Mouse (Mus musculus): ENCODE measurements at regions not wholly inside any gene's neighbourhood (a gene's known extent, or its start where the extent isn't known, plus 50 kb on each side); places are given as distances from the start of the nearest gene placed in this dataset.

- no peaks in the 10 kb centered on the region for H3K4me1 ChIP-seq
- no peaks in the 10 kb centered on the region for H3K36me3 ChIP-seq
- no peaks in the 10 kb centered on the region for H3K27me3 ChIP-seq
- 58% methylated on average over 1 of the region's 1 CpGs for WGBS
- no peak overlapping the region for H3K4me3 ChIP-seq
- no peaks in the 10 kb centered on the region for H3K9me3 ChIP-seq (replicated peaks)
- ATAC-seq (ENCODE audit: low FRiP score), result no peak
- no peak overlapping the region for H3K4me2 ChIP-seq (replicated peaks)
- H3K27ac ChIP-seq, result no peak overlapping the region
- no peak overlapping the region for H3K9ac ChIP-seq
Observed at GRCm38 (mm10) chr9:87784872-87785271, 53.8 kb upstream of the Tbx18 start.

GRCm38 (mm10) chr9:87811746-87812145 lies 80.7 kb upstream of the Tbx18 start:
- Histone ChIP-seq H3K9me3 (replicated peaks) (no peaks in the 10 kb centered on the region), H3K27ac (no peak overlapping the region), H3K27me3 (no peaks in the 10 kb centered on the region), H3K4me2 (replicated peaks) (no peak overlapping the region), H3K9ac (no peak overlapping the region), H3K36me3 (no peaks in the 10 kb centered on the region), H3K4me3 (no peak overlapping the region), H3K4me1 (no peaks in the 10 kb centered on the region)
- 95% methylated on average over 2 of the region's 2 CpGs for WGBS
- ATAC-seq (ENCODE audit: low FRiP score), result no peak

- ATAC-seq (ENCODE audit: low FRiP score), result no peak
- no peak overlapping the region for H3K4me3 ChIP-seq
- H3K36me3 ChIP-seq, result no peaks in the 10 kb centered on the region
- H3K27ac ChIP-seq, result no peak overlapping the region
- H3K4me2 ChIP-seq (replicated peaks), result no peak overlapping the region
- no peaks in the 10 kb centered on the region for H3K27me3 ChIP-seq
- WGBS, result 83% methylated on average over 5 of the region's 5 CpGs
- H3K4me1 ChIP-seq, result no peaks in the 10 kb centered on the region
- H3K9me3 ChIP-seq (replicated peaks), result no peaks in the 10 kb centered on the region
- no peak overlapping the region for H3K9ac ChIP-seq
Observed at GRCm38 (mm10) chr9:87822276-87822675, 91.2 kb upstream of the Tbx18 start.

DNA sequence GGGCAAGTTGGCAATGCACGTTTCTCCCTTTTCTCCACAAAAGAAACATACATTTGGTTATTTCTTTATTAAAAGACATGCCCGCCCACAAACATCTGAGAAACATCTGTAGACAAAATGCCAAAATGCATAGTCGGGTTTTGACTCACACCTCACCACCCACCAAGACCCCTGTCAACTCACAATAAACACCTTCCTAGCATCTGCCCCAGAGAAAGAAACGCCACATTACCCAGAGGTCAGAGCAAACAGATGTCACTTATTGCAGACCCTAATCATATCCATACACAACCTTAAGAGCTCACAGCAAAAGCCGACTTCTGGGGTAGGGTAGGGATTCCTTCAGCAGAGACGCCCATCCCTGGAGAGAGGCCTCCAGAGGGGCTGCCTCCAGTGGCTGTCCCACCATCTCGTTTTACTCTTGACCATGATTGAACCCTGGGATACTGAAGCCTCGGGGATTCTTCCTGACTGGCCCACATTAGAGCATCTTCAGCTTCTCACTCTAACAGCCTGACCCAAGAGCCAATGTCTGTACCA lies 93.7 kb upstream of the Tbx18 start:
- Histone ChIP-seq H3K4me2 (replicated peaks) (no peak overlapping the region), H3K27me3 (no peaks in the 10 kb centered on the region), H3K4me3 (no peak overlapping the region), H3K9me3 (replicated peaks) (no peaks in the 10 kb centered on the region), H3K27ac (no peak overlapping the region), H3K36me3 (no peaks in the 10 kb centered on the region), H3K4me1 (no peaks in the 10 kb centered on the region), H3K9ac (no peak overlapping the region)
- no peak for ATAC-seq (ENCODE audit: low FRiP score)
- WGBS, result 68% methylated on average over 8 of the region's 8 CpGs

GRCm38 (mm10) chr9:87843898-87844297 lies 112.8 kb upstream of the Tbx18 start:
- no peak overlapping the region for H3K9ac ChIP-seq
- no peak overlapping the region for H3K27ac ChIP-seq
- H3K36me3 ChIP-seq, result no peaks in the 10 kb centered on the region
- ATAC-seq (ENCODE audit: low FRiP score), result no peak
- no peak overlapping the region for H3K4me2 ChIP-seq (replicated peaks)
- H3K4me1 ChIP-seq, result no peaks in the 10 kb centered on the region
- no peaks in the 10 kb centered on the region for H3K27me3 ChIP-seq
- no peak overlapping the region for H3K4me3 ChIP-seq
- WGBS, result 70% methylated on average over 6 of the region's 6 CpGs
- H3K9me3 ChIP-seq (replicated peaks), result no peaks in the 10 kb centered on the region

DNA sequence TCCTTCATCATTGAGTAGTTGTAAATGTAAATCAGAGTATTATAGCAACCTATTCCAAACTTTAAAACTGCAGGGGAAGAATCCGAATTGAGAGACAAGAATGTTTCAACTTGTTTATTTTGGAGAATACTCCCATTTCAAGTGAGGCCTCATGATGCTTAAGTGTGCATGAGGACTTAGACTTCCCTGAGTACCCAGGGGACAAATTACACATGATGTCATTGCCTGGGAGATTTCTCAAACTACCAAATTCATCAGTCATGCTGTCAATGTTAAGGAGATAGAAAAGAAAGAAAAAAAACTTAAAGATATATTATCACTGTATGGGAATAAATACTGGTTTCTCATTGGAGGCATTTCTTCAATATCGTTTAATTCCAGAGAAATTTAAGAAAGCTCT lies 113.4 kb upstream of the Tbx18 start:
- no peaks in the 10 kb centered on the region for H3K36me3 ChIP-seq
- H3K4me3 ChIP-seq, result no peak overlapping the region
- ATAC-seq (ENCODE audit: low FRiP score), result no peak
- no peak overlapping the region for H3K9ac ChIP-seq
- WGBS, result 87% methylated on average over 2 of the region's 2 CpGs
- H3K9me3 ChIP-seq (replicated peaks), result no peaks in the 10 kb centered on the region
- no peak overlapping the region for H3K27ac ChIP-seq
- no peaks in the 10 kb centered on the region for H3K27me3 ChIP-seq
- H3K4me2 ChIP-seq (replicated peaks), result no peak overlapping the region
- no peaks in the 10 kb centered on the region for H3K4me1 ChIP-seq

GRCm38 (mm10) chr9:87848882-87849281 lies 117.8 kb upstream of the Tbx18 start:
- Histone ChIP-seq H3K4me3 (no peak overlapping the region), H3K4me2 (replicated peaks) (no peak overlapping the region), H3K9me3 (replicated peaks) (no peaks in the 10 kb centered on the region), H3K4me1 (no peaks in the 10 kb centered on the region), H3K27ac (no peak overlapping the region), H3K27me3 (no peaks in the 10 kb centered on the region), H3K36me3 (no peaks in the 10 kb centered on the region), H3K9ac (no peak overlapping the region)
- ATAC-seq (ENCODE audit: low FRiP score), result no peak
- 76% methylated on average over 5 of the region's 5 CpGs for WGBS

DNA sequence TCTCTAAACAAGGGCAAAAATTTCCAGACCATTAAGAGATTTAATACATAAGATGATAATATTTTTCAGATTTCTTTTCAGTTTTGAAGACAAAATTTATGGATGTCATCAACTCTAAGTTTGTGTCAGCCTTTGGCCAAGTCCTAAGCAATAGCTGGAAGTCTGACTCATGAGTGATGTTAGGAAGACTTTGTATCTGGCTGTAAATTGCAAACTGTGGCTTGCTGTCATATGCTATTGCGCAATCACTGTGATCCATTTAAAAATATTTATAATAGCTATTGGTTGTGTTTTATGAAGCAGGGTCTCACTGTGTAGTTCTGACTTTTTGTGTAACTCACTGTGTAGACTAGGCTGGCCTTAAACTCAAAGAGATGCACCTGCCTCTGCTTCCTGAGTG lies 119.1 kb upstream of the Tbx18 start:
- ATAC-seq (ENCODE audit: low FRiP score), result no peak
- Histone ChIP-seq H3K4me2 (replicated peaks) (no peak overlapping the region), H3K9ac (no peak overlapping the region), H3K4me3 (no peak overlapping the region), H3K9me3 (replicated peaks) (no peaks in the 10 kb centered on the region), H3K4me1 (no peaks in the 10 kb centered on the region), H3K27ac (no peak overlapping the region), H3K36me3 (no peaks in the 10 kb centered on the region), H3K27me3 (no peaks in the 10 kb centered on the region)
- 97% methylated on average over 1 of the region's 1 CpGs for WGBS

DNA sequence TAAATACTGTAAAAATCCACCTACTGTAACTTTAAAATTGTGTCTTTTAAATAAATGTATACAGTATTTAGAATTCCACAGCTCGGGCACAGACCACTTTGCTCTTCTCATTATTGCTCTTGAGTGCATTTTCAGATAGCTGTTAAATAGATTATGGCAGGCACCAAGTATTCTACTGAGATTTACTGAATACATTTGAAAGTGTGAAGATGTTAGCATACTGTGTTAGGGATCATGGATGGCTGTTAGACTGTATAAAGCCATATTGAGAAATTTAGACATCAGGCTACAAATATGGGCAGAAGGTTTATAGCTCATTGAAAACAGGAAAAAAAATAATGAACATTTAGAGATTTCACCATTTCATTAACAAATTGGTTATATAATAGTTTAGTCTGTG lies 130.5 kb upstream of the Tbx18 start:
- H3K4me1 ChIP-seq, result no peaks in the 10 kb centered on the region
- no peak overlapping the region for H3K27ac ChIP-seq
- no peak overlapping the region for H3K4me3 ChIP-seq
- ATAC-seq (ENCODE audit: low FRiP score), result no peak
- 79% methylated on average over 1 of the region's 1 CpGs for WGBS
- H3K9me3 ChIP-seq (replicated peaks), result no peaks in the 10 kb centered on the region
- H3K4me2 ChIP-seq (replicated peaks), result no peak overlapping the region
- H3K36me3 ChIP-seq, result no peaks in the 10 kb centered on the region
- H3K27me3 ChIP-seq, result no peaks in the 10 kb centered on the region
- no peak overlapping the region for H3K9ac ChIP-seq

- Histone ChIP-seq H3K4me3 (no peak overlapping the region), H3K9ac (no peak overlapping the region), H3K36me3 (no peaks in the 10 kb centered on the region), H3K27me3 (no peaks in the 10 kb centered on the region), H3K4me2 (replicated peaks) (no peak overlapping the region), H3K9me3 (replicated peaks) (no peaks in the 10 kb centered on the region), H3K27ac (no peak overlapping the region), H3K4me1 (no peaks in the 10 kb centered on the region)
- ATAC-seq (ENCODE audit: low FRiP score), result no peak
- WGBS, result 77% methylated on average over 6 of the region's 6 CpGs
Observed at GRCm38 (mm10) chr9:87865236-87865635, 134.2 kb upstream of the Tbx18 start.

- WGBS, result 89% methylated on average over 6 of the region's 6 CpGs
- no peaks in the 10 kb centered on the region for H3K36me3 ChIP-seq
- H3K9ac ChIP-seq, result no peak overlapping the region
- H3K4me3 ChIP-seq, result no peak overlapping the region
- no peak overlapping the region for H3K27ac ChIP-seq
- ATAC-seq (ENCODE audit: low FRiP score), result no peak
- H3K27me3 ChIP-seq, result no peaks in the 10 kb centered on the region
- H3K4me2 ChIP-seq (replicated peaks), result no peak overlapping the region
- no peaks in the 10 kb centered on the region for H3K9me3 ChIP-seq (replicated peaks)
- no peaks in the 10 kb centered on the region for H3K4me1 ChIP-seq
Observed at GRCm38 (mm10) chr9:87872384-87872905, 141.4 kb upstream of the Tbx18 start.

DNA sequence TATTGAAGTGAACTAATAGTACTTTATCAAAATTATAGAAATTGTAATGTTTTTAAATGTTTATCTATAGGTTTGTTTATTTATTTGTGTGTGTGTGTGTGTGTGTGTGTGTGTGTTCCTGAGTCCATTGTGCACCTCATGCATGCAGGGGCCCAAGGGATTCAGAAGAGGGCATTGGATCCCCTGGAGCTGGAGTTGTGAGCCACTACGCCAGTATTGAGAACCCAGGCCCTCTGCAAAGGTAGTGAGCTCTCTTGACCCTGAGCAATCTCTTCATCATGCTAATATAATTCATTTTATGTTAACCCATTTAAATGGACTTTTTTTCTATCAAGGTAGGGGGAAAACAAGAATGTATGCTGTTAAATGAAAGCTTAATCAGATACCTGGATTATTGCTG lies 151.5 kb upstream of the Tbx18 start:
- Histone ChIP-seq H3K36me3 (no peaks in the 10 kb centered on the region), H3K4me3 (no peak overlapping the region), H3K27me3 (no peaks in the 10 kb centered on the region), H3K27ac (no peak overlapping the region), H3K9me3 (replicated peaks) (no peaks in the 10 kb centered on the region), H3K4me1 (no peaks in the 10 kb centered on the region), H3K4me2 (replicated peaks) (no peak overlapping the region), H3K9ac (no peak overlapping the region)
- WGBS, result 65% methylated on average over 1 of the region's 1 CpGs
- ATAC-seq (ENCODE audit: low FRiP score), result no peak

DNA sequence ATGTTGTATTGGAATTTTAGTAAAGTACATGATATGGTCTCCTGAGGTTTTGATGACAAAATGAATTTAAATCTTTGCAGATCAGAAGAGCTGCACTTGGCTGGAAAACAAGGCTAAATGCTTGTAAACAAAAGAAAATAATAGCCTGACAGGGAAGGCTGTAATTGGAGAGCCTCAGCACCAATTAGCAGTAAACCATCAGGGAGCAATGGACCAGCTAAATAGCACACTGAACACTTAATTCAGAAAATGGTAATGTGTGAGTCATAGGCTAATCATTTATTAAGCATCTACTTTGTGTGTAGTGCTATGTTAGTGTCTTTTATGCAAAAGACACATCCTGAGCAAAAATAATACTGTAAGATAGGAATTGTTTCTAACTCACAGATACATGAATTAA lies 152.0 kb upstream of the Tbx18 start:
- H3K9me3 ChIP-seq (replicated peaks), result no peaks in the 10 kb centered on the region
- no peak overlapping the region for H3K27ac ChIP-seq
- H3K36me3 ChIP-seq, result no peaks in the 10 kb centered on the region
- no peak for ATAC-seq (ENCODE audit: low FRiP score)
- no peak overlapping the region for H3K4me3 ChIP-seq
- no peak overlapping the region for H3K9ac ChIP-seq
- no peaks in the 10 kb centered on the region for H3K4me1 ChIP-seq
- no peak overlapping the region for H3K4me2 ChIP-seq (replicated peaks)
- H3K27me3 ChIP-seq, result no peaks in the 10 kb centered on the region
